Mouse (Mus musculus): ENCODE measurements at regions not wholly inside any gene's neighbourhood (a gene's known extent, or its start where the extent isn't known, plus 50 kb on each side); places are given as distances from the start of the nearest gene placed in this dataset.

GRCm38 (mm10) chr14:67619571-67619970 is 1610.6 kb upstream of the Gulo start:
- TF ChIP-seq CTCF (IDR thresholded peaks at IDR 0.05; ENCODE audit: low read depth, low read length) (no peak), POLR2A (IDR thresholded peaks at IDR 0.05; ENCODE audit: borderline replicate concordance, low read depth, low read length) (no peak)

Data from bone marrow macrophage, adult 2 months (primary cell).